Mouse (Mus musculus) liver, embryonic 14.5 days (tissue): Measurements from ENCODE around the gene Gp9. TPM values are rescaled to one million over a fixed set of nuclear protein-coding genes. Genes with fewer than 3 reads are reported as not detected.

Experiments
- ATAC-seq: fragments of 200-750 bp; cut with Nextera tagmentation; 2 replicates; pipeline ENCODE4 v1.8.0; 2017; ENCODE audit warnings: moderate number of reproducible peaks, mild to moderate bottlenecking, moderate library complexity; ENCODE audit not compliant: insufficient read depth
- DNase-seq, 3 experiments: peaks; one replicate each; pipeline ENCODE4 v3.0.0-alpha.2; 2012 to 2013; ENCODE audit warnings: low read depth in 3 of 3, low spot score in 3 of 3
- H3K27ac ChIP-seq: fragments of 300-500 bp; sonication (generic); 2 replicates; pipeline ENCODE4 v1.5.1; 2014; ENCODE audit warnings: moderate library complexity, mild to moderate bottlenecking, control low read depth, inconsistent platforms
- H3K27me3 ChIP-seq: fragments of 300-500 bp; sonication (generic); 2 replicates; pipeline ENCODE4 v1.6.1; 2014; ENCODE audit warnings: mild to moderate bottlenecking, low read length, moderate library complexity; ENCODE audit not compliant: control insufficient read depth, insufficient read depth
- H3K36me3 ChIP-seq: fragments of 300-500 bp; sonication (generic); replicated peaks from 2 replicates; pipeline ENCODE4 v1.6.1; 2014; ENCODE audit warnings: low read depth; ENCODE audit not compliant: control insufficient read depth, insufficient read depth
- H3K4me1 ChIP-seq, 2 experiments: fragments of 200-500 bp in 1 of 2; fragments of 300-500 bp in 1 of 2; sonication (generic) in 1 of 2; replicated peaks; 2 replicates each; pipeline ENCODE4 v1.6.1; 2012 to 2014; ENCODE audit warnings: antibody characterized with exemption in 1 of 2, inconsistent platforms in 1 of 2, low read length in 1 of 2; ENCODE audit not compliant: control insufficient read depth in 2 of 2, insufficient read depth in 2 of 2
- H3K4me2 ChIP-seq: fragments of 300-500 bp; sonication (generic); 2 replicates; pipeline ENCODE4 v1.6.1; 2014; ENCODE audit warnings: low read depth, mild to moderate bottlenecking, control low read depth, moderate library complexity
- H3K4me3 ChIP-seq, 2 experiments: fragments of 200-500 bp in 1 of 2; fragments of 300-500 bp in 1 of 2; sonication (generic) in 1 of 2; 2 replicates each; pipeline ENCODE4 v1.5.1; 2012 to 2014; ENCODE audit warnings: low read depth in 2 of 2, low read length in 2 of 2, mild to moderate bottlenecking in 2 of 2, control low read depth in 1 of 2, inconsistent platforms in 1 of 2, moderate library complexity in 1 of 2; ENCODE audit not compliant: insufficient read depth in 1 of 2
- H3K9ac ChIP-seq: fragments of 300-500 bp; sonication (generic); replicated peaks from 2 replicates; pipeline ENCODE4 v1.6.1; 2014; ENCODE audit warnings: mild to moderate bottlenecking, control low read depth, moderate library complexity
- H3K9me3 ChIP-seq: fragments of 300-500 bp; sonication (generic); 2 replicates; pipeline ENCODE4 v1.6.1; 2016; ENCODE audit warnings: low read length, mixed read lengths; ENCODE audit not compliant: control insufficient read depth
- CTCF ChIP-seq: IDR thresholded peaks from 2 replicates; pipeline ENCODE4 v1.5.1; 2016; ENCODE audit warnings: antibody characterized with exemption, low read depth, control low read depth
- EP300 ChIP-seq: IDR thresholded peaks from 2 replicates; pipeline ENCODE4 v1.6.1; 2016; ENCODE audit warnings: antibody characterized with exemption, low read depth
- WGBS: fragments of 180-500 bp; shearing (Covaris S2); extraction: QIAGEN DNeasy Blood & Tissue Kit; methylation state at CpG from one replicate; pipeline ENCODE4 v1.1.7; 2014; ENCODE audit not compliant: insufficient replicate concordance; 5-methylcytosine and 5-hydroxymethylcytosine counted together
- polyA plus RNA-seq, 2 experiments: library from polyadenylated mRNA; depleted of rRNA in 1 of 2; stranded (reverse) in 1 of 2; unstranded in 1 of 2; fragments of >200 nt; fragmentation: Nextera tagmentation in 1 of 2; extraction: Ambion mirVana in 1 of 2; gene quantifications; 2 replicates each; pipeline versions ENCODE4 v1.2.1 to v1.2.3; 2012 to 2014

Gene Gp9
- polyA plus RNA-seq, 2 experiments = 29.1 to 35.1 TPM

DNA sequence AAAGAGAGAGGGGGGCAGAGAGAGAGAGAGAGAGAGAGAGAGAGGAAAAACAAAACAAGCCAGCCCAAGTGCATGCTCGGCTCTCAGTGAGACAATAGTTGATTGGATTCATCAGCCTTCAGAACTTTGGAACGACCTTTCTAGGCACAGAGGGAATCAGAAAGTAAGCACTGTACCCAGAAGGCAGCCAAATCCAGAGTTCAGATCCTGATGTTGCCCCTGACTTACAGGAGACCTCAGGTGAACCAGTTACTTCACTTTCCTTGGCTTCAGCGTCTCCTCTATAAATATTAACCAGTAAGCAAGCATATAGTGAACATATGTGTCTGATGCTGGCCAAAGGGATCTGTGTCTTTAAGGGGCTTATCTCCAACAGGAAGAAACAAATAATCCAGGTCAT lies 30.6 kb downstream of the Gp9 start:
- H3K4me2 ChIP-seq = peak overlapping the region; percentile 86
- peaks cover 21% of the 10 kb centered on the region for H3K36me3 ChIP-seq
- peak overlapping the region; percentile 81 to 85 for H3K4me3 ChIP-seq
- DNase-seq (no peak), ATAC-seq (no peak)
- no peaks in the 10 kb centered on the region for H3K9me3 ChIP-seq
- no peak for TF ChIP-seq CTCF
- H3K4me1 ChIP-seq = peaks cover 32 to 38% of the 10 kb centered on the region in 2 experiments
- H3K27ac ChIP-seq = peak overlapping the region; percentile 89
- H3K27me3 ChIP-seq = no peaks in the 10 kb centered on the region
- peak overlapping the region; percentile 95 for H3K9ac ChIP-seq
- 49% methylated on average over 3 of the region's 3 CpGs for WGBS

DNA sequence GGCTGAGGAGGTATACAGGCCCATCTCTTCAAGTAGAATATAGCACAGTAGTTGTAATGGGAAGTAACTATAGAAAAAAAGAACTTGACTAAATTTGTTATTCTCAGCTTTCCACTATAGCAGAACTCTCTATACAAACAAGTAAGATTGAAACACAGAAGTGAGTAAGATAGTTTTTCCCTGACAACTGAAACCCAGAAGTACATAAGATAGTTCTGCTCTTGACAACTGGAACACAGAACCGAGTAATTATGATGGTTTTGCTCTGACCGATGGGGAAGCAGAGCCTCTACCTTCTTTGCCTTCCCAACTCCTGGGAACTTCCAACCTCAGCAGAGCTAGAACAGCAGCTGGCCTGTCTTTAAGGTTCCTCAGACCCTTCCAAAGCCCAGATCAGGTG lies 31.3 kb downstream of the Gp9 start:
- ATAC-seq (no peak), DNase-seq (no peak)
- Histone ChIP-seq H3K9me3 (no peaks in the 10 kb centered on the region), H3K4me3 (peak overlapping the region; percentile 81 to 85), H3K27ac (peak overlapping the region; percentile 89), H3K27me3 (no peaks in the 10 kb centered on the region), H3K4me2 (peak overlapping the region; percentile 86), H3K9ac (peak overlapping the region; percentile 95), H3K36me3 (peaks cover 21% of the 10 kb centered on the region), H3K4me1 (peaks cover 32 to 38% of the 10 kb centered on the region in 2 experiments)
- TF ChIP-seq CTCF (no peak), EP300 (no peak)
- WGBS = 61% methylated on average over 2 of the region's 2 CpGs

DNA sequence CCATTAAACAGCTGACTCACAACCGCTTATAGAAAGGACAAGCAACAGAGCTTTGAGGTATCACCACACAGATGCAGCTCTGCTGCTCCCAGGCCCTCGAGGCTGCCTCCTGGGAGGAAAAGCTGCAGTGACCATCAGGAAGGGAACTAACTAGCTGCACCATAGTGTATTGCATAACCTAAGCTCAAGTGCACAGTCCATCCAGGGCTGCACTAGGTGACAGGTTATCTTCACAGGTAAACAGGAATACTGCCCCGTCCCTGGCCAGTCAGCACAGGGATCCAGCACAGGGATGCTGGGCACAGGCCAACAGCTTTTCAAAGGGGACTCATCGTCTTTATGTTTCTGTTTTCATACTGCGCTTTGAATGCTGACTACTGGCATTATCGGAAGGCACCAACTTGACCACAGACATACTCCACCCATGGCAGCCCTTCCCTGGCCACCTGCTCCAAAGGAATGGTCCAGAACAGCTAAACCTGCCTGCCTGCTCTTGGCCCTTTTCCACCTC lies 31.8 kb downstream of the Gp9 start:
- Histone ChIP-seq H3K4me2 (peak overlapping the region; percentile 86), H3K27ac (peak overlapping the region; percentile 89), H3K36me3 (peaks cover 15% of the 10 kb centered on the region), H3K4me1 (peaks cover 32 to 38% of the 10 kb centered on the region in 2 experiments), H3K4me3 (peak overlapping the region; percentile 81 to 85), H3K27me3 (no peaks in the 10 kb centered on the region), H3K9me3 (no peaks in the 10 kb centered on the region), H3K9ac (peak overlapping the region; percentile 95)
- ATAC-seq = peak; percentile 11
- peak in 2 of 3 experiments; percentile 45 to 47 for DNase-seq
- WGBS = 24% methylated on average over 6 of the region's 6 CpGs
- TF ChIP-seq EP300 (0 out of 2 replicates have a peak, but pooled peaks have one; percentile 12), CTCF (no peak; the same call in 1 of the 2 replicates)

DNA sequence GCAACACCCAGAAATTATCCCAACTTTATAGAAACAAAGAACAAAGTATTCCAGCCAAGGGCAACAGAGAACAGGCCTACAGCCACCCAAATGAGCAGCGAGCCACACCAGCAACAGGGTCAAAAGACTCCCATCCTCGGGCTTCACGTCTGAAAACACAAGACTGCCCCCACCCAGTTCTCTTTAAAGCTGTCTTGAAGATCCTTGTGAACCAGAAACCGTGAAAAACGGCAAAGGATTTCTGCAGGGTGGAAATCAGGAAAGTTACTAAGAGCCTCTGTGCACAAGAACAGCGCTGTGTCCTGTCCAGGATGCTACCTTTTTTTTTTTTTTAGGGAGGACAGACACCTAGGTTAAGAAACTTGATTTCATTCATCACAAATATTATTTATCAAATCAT lies 32.4 kb downstream of the Gp9 start:
- peak overlapping the region; percentile 81 to 85 for H3K4me3 ChIP-seq
- no peaks in the 10 kb centered on the region for H3K27me3 ChIP-seq
- no peaks in the 10 kb centered on the region for H3K9me3 ChIP-seq
- DNase-seq (no peak), ATAC-seq (no peak)
- peaks cover 32 to 38% of the 10 kb centered on the region in 2 experiments for H3K4me1 ChIP-seq
- peak overlapping the region; percentile 89 for H3K27ac ChIP-seq
- no peak for TF ChIP-seq EP300
- TF ChIP-seq CTCF = no peak
- peak overlapping the region; percentile 86 for H3K4me2 ChIP-seq
- peak overlapping the region; percentile 95 for H3K9ac ChIP-seq
- H3K36me3 ChIP-seq = peaks cover 10% of the 10 kb centered on the region
- WGBS = 17% methylated on average over 6 of the region's 6 CpGs

DNA sequence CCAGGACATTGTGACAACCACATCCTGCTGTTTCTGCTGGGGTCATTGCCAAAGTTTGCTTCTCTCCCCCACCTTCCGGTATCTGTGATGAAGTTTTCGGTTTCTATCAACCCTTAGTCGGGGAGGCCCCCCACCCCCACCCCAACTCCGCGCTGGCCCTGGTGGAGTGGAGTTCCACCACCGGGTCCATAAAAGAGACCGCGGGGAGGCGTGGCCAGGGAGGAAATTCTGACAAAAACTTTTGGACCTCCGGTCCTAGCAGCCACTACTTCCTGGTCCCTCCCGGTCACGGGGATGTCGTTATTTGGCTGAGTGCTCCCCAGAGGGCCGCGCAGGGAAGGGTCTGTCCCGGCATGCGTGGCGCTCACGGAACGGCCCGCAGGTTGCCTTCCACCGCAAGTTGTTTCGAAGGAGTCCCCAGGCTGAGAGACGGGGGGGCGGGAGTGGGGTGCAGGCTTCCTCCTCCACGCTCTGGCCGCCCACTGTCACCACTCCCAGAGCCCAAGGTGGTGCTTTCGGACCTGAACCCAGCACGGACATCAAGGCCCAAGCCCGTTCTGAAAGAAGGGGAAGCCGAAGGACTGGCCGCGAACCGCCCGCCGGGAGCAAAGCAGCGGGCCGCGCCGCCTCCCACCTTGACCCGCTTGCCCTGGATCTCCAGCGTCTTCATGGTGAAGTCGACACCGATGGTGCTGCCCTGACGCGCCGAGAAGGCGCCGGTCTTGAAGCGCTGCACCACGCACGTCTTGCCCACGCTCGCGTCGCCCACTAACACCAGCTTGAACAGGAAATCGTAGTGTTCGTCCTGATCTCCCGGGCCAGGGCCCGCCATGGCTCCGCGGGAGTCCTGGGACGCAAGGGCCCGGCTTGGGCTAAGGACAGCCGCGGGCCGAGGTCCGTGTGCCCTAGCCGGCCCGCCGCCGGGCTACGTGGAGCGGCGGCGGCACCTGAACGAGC lies 33.1 kb downstream of the Gp9 start:
- peak; percentile 12 for ATAC-seq
- peak in 2 of 3 experiments; percentile 47 for DNase-seq
- H3K9ac ChIP-seq = peak overlapping the region; percentile 95
- H3K27ac ChIP-seq = peak overlapping the region; percentile 89
- peak overlapping the region; percentile 86 for H3K4me2 ChIP-seq
- TF ChIP-seq EP300 (no peak), CTCF (no peak)
- H3K4me1 ChIP-seq = peaks cover 32 to 36% of the 10 kb centered on the region in 2 experiments
- peak overlapping the region; percentile 81 to 85 for H3K4me3 ChIP-seq
- H3K9me3 ChIP-seq = no peaks in the 10 kb centered on the region
- WGBS = under 1% methylated on average over 77 of the region's 77 CpGs
- H3K27me3 ChIP-seq = no peaks in the 10 kb centered on the region
- H3K36me3 ChIP-seq = peaks cover 13% of the 10 kb centered on the region
